Mouse (Mus musculus): ENCODE measurements around the gene Cracr2a. TPM values are rescaled to one million over a fixed set of nuclear protein-coding genes. Genes with fewer than 3 reads are reported as not detected.

Cracr2a gene
- polyA plus RNA-seq, 1 experiment from 2014 or later: 1.6 TPM

DNA sequence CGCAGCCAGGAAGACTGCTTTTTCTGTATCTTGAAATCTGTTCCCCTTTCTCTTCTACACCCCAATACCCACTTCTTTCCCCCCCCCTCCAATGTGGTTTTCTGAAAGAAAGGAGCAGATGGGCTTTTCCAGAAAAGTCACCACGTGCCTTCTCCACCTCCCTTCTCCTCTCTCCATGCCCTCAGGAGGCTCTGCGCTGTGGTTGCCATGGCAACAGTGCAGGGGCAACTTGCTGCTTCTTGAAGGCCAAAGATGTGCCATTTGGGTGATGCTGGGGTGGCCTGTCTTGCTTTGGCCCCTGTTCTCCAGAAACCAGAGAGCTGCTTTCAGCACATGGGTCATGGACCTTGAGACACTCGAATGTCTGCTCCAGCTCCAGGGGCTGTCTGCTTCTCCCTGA, 108.2 kb downstream of the Cracr2a start:
- peaks cover 12% of the 10 kb centered on the region for H3K4me1 ChIP-seq (replicated peaks)
- no peak overlapping the region for H3K4me2 ChIP-seq
- H3K4me3 ChIP-seq: no peak overlapping the region
- H3K27me3 ChIP-seq (replicated peaks): 0 out of 2 replicates have a peak, but pooled peaks cover 9% of the 10 kb centered on the region
- no peak overlapping the region for H3K27ac ChIP-seq (ENCODE audit: poor library complexity, severe bottlenecking)
- H3K36me3 ChIP-seq: no peaks in the 10 kb centered on the region
- WGBS: 79% methylated on average over 4 of the region's 4 CpGs
- no peak for ATAC-seq (ENCODE audit: insufficient number of reproducible peaks, low FRiP score)
- no peak overlapping the region for H3K9ac ChIP-seq
- H3K9me3 ChIP-seq (replicated peaks): no peaks in the 10 kb centered on the region

DNA sequence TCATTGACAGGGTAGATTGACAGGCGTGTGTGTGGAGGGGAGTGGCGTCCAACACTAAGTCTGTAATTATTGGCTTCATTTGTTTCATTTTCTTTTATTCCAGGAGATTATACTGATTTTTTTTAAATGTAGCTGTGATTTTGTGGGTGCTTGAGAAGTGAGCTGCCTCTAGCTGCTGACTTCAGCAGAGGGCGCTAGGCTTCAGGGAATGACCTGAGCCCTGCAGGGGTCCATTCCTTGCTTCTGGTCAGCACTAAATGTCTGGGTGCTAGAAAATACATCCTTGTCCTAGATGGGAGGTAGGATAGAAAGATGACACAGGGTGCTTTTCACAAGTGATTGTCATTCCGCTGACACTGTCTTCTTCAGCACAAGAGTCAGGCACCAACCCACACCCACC, 108.9 kb downstream of the Cracr2a start:
- Histone ChIP-seq H3K4me3 (no peak overlapping the region), H3K4me1 (replicated peaks) (peaks cover 12% of the 10 kb centered on the region), H3K9ac (no peak overlapping the region), H3K4me2 (no peak overlapping the region), H3K36me3 (no peaks in the 10 kb centered on the region), H3K27me3 (replicated peaks) (0 out of 2 replicates have a peak, but pooled peaks cover 2% of the 10 kb centered on the region), H3K27ac (ENCODE audit: poor library complexity, severe bottlenecking) (no peak overlapping the region), H3K9me3 (replicated peaks) (no peaks in the 10 kb centered on the region)
- 92% methylated on average over 4 of the region's 4 CpGs for WGBS
- ATAC-seq (ENCODE audit: insufficient number of reproducible peaks, low FRiP score): no peak

DNA sequence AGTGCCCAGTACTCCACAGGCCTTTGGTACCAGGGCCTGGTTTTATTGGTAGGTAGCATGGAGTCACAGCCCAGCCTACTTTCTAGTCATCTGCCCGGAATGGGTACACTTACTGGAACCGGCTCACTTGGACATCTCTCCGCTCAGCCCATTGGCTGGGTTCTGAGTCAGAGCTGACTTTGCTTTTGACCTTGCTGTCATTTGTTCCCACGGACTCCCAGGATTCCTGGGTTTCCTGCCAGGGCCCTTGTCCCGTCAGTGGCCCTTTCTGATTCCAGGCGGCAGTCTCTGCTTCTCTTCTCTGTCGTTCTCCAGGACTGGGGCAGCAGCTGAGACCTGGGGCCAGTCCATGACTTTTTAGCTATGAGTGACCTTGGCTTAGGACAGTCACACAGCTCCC, 110.9 kb downstream of the Cracr2a start:
- no peaks in the 10 kb centered on the region for H3K27me3 ChIP-seq (replicated peaks)
- no peak for ATAC-seq (ENCODE audit: insufficient number of reproducible peaks, low FRiP score)
- H3K27ac ChIP-seq (ENCODE audit: poor library complexity, severe bottlenecking): no peak overlapping the region
- WGBS: 57% methylated on average over 7 of the region's 7 CpGs
- H3K9me3 ChIP-seq (replicated peaks): no peaks in the 10 kb centered on the region
- peaks cover 12% of the 10 kb centered on the region for H3K4me1 ChIP-seq (replicated peaks)
- H3K4me3 ChIP-seq: no peak overlapping the region
- H3K4me2 ChIP-seq: no peak overlapping the region
- H3K9ac ChIP-seq: no peak overlapping the region
- H3K36me3 ChIP-seq: no peaks in the 10 kb centered on the region

DNA sequence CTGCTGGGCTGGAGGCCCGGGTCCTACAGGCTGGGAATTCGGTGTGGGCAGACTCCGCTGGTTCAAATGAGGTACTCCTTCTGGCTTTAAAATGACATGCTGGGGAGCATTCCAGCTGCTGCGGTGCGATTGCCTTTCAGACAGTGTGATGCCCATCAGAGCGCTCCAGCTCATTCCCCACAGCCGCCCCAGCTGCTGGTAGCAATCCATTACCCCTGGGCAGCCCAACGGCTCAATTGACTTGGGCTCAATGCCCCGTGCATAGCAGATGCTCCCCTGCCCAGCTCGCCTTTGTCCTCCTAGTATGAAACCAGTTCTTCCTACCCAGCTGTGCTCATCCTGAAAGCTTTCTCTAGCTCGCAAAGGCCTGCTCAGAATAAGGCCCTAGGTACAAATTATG, 115.7 kb downstream of the Cracr2a start:
- no peaks in the 10 kb centered on the region for H3K9me3 ChIP-seq (replicated peaks)
- H3K4me1 ChIP-seq (replicated peaks): no peaks in the 10 kb centered on the region; the same call in 1 of the 2 replicates
- 0 out of 2 replicates have a peak, but pooled peaks cover 4% of the 10 kb centered on the region for H3K27me3 ChIP-seq (replicated peaks)
- no peak overlapping the region for H3K9ac ChIP-seq
- 84% methylated on average over 11 of the region's 11 CpGs for WGBS
- H3K4me2 ChIP-seq: no peak overlapping the region
- no peak for ATAC-seq (ENCODE audit: insufficient number of reproducible peaks, low FRiP score)
- no peaks in the 10 kb centered on the region for H3K36me3 ChIP-seq
- no peak overlapping the region for H3K27ac ChIP-seq (ENCODE audit: poor library complexity, severe bottlenecking)
- no peak overlapping the region for H3K4me3 ChIP-seq

DNA sequence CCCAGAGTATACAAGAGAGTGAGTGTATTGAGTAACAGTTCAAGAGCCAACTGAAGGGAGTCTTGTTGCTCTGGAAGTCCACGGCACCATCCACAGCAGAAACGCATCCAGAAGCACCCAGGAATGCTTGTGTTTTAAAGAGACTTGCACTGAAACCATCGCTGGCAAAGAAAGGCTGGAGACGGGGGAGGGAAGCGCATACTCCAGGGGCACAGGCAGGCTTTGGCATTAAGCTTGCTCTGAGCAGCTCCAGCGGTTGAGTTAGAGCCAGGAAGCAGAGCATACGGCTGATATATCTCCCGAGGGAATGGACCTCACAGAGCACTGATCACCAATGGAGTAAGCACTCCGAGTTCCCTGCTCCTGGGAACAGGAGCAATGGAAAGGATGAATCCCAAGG, 117.2 kb downstream of the Cracr2a start:
- no peak for ATAC-seq (ENCODE audit: insufficient number of reproducible peaks, low FRiP score)

DNA sequence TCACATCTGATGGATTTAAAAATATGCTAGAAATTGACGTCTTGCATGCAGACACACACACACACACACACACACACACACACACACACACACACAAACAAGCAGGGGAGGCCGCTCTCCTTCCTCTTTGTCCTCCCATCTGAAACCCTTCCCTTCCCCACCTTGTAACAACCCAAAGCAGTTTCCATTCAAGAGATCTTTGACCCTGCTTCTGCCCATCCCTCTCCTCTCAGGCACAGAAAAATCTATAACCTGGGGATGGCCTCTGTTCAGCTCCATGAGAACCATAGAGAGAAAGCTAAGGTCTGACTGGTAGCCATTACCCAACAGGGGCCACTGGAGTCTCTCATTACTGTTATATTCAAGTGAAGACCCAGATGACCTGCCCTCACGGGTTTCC, 117.9 kb downstream of the Cracr2a start:
- WGBS: 74% methylated on average over 3 of the region's 3 CpGs
- H3K4me3 ChIP-seq: no peak overlapping the region

More for the DNA sequence above, 117.2 kb downstream of the Cracr2a start:
- no peaks in the 10 kb centered on the region for H3K36me3 ChIP-seq
- no peak overlapping the region for H3K4me2 ChIP-seq
- 0 out of 2 replicates have a peak, but pooled peaks cover 4% of the 10 kb centered on the region for H3K27me3 ChIP-seq (replicated peaks)
- no peak overlapping the region for H3K4me3 ChIP-seq
- WGBS: 63% methylated on average over 9 of the region's 9 CpGs
- H3K9ac ChIP-seq: no peak overlapping the region
- no peaks in the 10 kb centered on the region for H3K4me1 ChIP-seq (replicated peaks)
- no peaks in the 10 kb centered on the region for H3K9me3 ChIP-seq (replicated peaks)
- no peak overlapping the region for H3K27ac ChIP-seq (ENCODE audit: poor library complexity, severe bottlenecking)

DNA sequence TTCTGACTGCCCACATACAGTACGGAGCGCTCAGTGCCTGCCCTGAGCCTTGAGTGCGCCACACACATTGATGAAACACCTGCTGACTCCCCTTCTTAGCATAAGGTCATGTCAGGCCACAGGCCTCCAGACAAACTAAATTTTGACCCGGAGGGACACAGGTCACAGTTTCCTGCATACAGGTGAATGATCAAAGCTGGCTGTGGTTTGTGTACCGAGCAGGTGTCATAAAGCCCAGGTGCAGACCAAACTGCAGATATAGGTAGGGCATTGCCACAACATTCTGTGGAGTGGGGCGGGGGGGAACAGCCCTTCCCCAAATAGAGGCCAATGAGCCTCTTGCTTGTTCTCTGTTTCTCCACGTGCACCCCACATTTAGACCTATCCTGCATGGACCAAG, 119.6 kb downstream of the Cracr2a start:
- Histone ChIP-seq H3K9me3 (replicated peaks) (no peaks in the 10 kb centered on the region), H3K9ac (no peak overlapping the region), H3K27ac (ENCODE audit: poor library complexity, severe bottlenecking) (no peak overlapping the region), H3K4me1 (replicated peaks) (peaks cover 8% of the 10 kb centered on the region), H3K4me3 (no peak overlapping the region), H3K27me3 (replicated peaks) (peaks cover 4% of the 10 kb centered on the region; the same call in 1 of the 2 replicates), H3K36me3 (no peaks in the 10 kb centered on the region), H3K4me2 (no peak overlapping the region)
- 83% methylated on average over 7 of the region's 7 CpGs for WGBS
- no peak for ATAC-seq (ENCODE audit: insufficient number of reproducible peaks, low FRiP score)

More for the DNA sequence above, 117.9 kb downstream of the Cracr2a start:
- H3K9ac ChIP-seq: no peak overlapping the region
- H3K36me3 ChIP-seq: no peaks in the 10 kb centered on the region
- H3K4me1 ChIP-seq (replicated peaks): peaks cover 5% of the 10 kb centered on the region
- H3K4me2 ChIP-seq: no peak overlapping the region
- no peaks in the 10 kb centered on the region for H3K9me3 ChIP-seq (replicated peaks)
- H3K27me3 ChIP-seq (replicated peaks): 0 out of 2 replicates have a peak, but pooled peaks cover 4% of the 10 kb centered on the region
- ATAC-seq (ENCODE audit: insufficient number of reproducible peaks, low FRiP score): no peak
- no peak overlapping the region for H3K27ac ChIP-seq (ENCODE audit: poor library complexity, severe bottlenecking)

DNA sequence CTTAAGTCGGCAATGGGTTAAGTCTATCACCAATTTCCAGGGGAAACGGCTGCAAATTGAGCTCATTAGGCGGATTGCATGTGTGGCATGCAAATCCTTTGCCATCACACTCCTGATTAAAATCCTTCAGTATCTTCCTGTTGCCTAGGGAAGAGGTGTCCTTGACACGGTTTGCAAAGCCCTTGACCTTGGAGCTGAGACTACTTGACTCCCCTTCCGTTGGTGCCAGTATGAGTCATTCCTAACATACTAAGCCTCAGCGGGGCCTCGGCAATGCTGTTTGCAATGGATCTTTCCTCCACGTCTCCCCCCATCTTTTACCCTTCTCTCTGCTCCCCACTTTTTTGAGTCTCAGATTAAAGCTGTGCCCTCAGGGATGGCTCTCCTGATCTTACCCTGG, 122.4 kb downstream of the Cracr2a start:
- Histone ChIP-seq H3K27me3 (replicated peaks) (peaks cover 4% of the 10 kb centered on the region; the same call in 1 of the 2 replicates), H3K4me2 (no peak overlapping the region), H3K4me1 (replicated peaks) (peaks cover 8% of the 10 kb centered on the region), H3K9ac (no peak overlapping the region), H3K36me3 (no peaks in the 10 kb centered on the region), H3K4me3 (no peak overlapping the region), H3K9me3 (replicated peaks) (no peaks in the 10 kb centered on the region), H3K27ac (ENCODE audit: poor library complexity, severe bottlenecking) (no peak overlapping the region)
- ATAC-seq (ENCODE audit: insufficient number of reproducible peaks, low FRiP score): no peak
- WGBS: 17% methylated on average over 8 of the region's 8 CpGs

DNA sequence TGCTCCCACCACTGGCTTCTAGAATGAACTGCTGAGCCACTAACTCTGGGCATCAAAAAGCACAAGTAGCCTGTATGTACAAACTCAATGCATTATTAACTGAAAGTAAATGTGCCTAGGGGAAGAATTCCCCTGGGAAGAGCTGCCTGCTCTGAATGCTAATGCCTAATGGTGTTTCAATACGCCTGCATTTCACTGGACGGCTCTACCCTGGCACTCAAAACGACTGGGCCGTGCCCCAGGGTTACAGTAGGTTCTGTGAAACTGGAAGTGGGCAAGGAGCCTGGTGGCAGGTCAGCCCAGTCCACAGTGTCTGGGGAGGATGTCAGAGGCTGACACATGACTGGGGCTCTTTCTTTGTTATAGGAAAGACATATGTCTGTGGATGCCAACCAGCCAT, 123.8 kb downstream of the Cracr2a start:
- Histone ChIP-seq H3K4me1 (replicated peaks) (peaks cover 8% of the 10 kb centered on the region), H3K9me3 (replicated peaks) (no peaks in the 10 kb centered on the region), H3K27me3 (replicated peaks) (peaks cover 7% of the 10 kb centered on the region; the same call in 1 of the 2 replicates)

DNA sequence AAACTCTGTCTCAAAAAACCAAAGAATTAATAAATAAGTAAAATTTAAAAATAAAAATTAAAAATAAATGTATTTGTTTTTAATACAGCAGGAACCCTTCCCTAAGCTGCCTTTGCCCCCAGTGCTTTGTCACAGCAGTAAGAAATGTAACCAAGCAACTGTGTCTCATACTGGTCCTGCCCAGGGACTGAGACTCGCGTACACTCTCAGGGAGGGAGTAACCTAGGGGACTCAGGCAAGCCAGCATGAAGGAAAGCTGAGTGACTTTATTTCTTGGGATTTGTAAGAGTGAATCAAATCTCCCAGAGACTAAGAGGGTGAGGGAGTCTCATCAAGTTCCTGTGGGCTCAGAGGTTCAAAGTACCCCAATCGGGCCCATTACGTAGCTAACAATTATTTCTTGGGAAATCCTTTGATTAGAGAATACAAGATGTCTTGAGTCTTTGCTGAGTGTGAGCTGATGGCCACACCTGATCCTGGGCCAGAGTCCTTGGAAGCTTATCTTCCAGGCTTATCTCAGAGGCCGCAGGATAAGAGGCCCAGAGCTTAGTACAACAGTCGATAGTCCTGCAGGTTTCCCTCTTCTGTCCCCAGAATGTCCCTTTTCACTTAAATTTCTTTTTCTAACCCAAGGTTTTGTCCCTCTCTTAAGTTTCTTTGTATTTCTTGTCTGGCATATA, 126.2 kb downstream of the Cracr2a start:
- Histone ChIP-seq H3K4me3 (no peak overlapping the region), H3K9ac (no peak overlapping the region), H3K9me3 (replicated peaks) (no peaks in the 10 kb centered on the region), H3K36me3 (no peaks in the 10 kb centered on the region), H3K27me3 (replicated peaks) (peaks cover 8% of the 10 kb centered on the region; the same call in 1 of the 2 replicates), H3K4me2 (no peak overlapping the region), H3K4me1 (replicated peaks) (peaks cover 9% of the 10 kb centered on the region), H3K27ac (ENCODE audit: poor library complexity, severe bottlenecking) (no peak overlapping the region)
- no peak for ATAC-seq (ENCODE audit: insufficient number of reproducible peaks, low FRiP score)
- 53% methylated on average over 6 of the region's 6 CpGs for WGBS

More for the DNA sequence above, 123.8 kb downstream of the Cracr2a start:
- ATAC-seq (ENCODE audit: insufficient number of reproducible peaks, low FRiP score): no peak
- 79% methylated on average over 4 of the region's 4 CpGs for WGBS
- no peak overlapping the region for H3K4me3 ChIP-seq
- no peaks in the 10 kb centered on the region for H3K36me3 ChIP-seq
- H3K4me2 ChIP-seq: no peak overlapping the region
- H3K27ac ChIP-seq (ENCODE audit: poor library complexity, severe bottlenecking): no peak overlapping the region
- no peak overlapping the region for H3K9ac ChIP-seq

DNA sequence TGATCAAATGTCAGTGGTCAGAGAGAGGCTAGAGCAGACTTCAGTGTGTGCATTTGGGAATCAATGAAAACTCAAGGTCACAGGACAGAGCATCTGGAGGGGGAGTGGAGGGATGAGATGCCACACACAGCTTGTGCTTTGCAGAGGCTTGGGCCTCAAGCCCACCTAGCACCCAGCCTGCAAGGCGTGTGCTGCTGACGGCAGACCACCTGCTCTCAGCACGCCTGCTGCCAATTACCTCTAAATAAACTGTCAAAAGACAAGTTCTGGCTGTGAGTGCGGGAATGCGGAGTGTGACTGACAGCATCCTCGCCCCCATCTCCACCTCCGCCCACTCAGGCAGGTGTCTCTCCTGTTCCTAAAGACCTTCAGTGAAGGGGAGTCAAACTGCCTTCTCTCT, 131.2 kb downstream of the Cracr2a start:
- Histone ChIP-seq H3K9me3 (replicated peaks) (no peaks in the 10 kb centered on the region), H3K4me3 (no peak overlapping the region), H3K36me3 (no peaks in the 10 kb centered on the region), H3K27me3 (replicated peaks) (peaks cover 18% of the 10 kb centered on the region; the same call in 1 of the 2 replicates), H3K9ac (no peak overlapping the region), H3K4me1 (replicated peaks) (peaks cover 4% of the 10 kb centered on the region; the same call in 1 of the 2 replicates), H3K27ac (ENCODE audit: poor library complexity, severe bottlenecking) (no peak overlapping the region), H3K4me2 (no peak overlapping the region)
- ATAC-seq (ENCODE audit: insufficient number of reproducible peaks, low FRiP score): no peak
- 39% methylated on average over 7 of the region's 7 CpGs for WGBS
